Mouse (Mus musculus) small intestine, adult 2 months (tissue): Measurements from ENCODE around the gene Odf3.

Source experiments
- CTCF ChIP-seq: fragments of 200-500 bp; IDR thresholded peaks from 2 replicates; pipeline ENCODE4 v1.5.1; 2012; ENCODE audit warnings: low read depth, mild to moderate bottlenecking, control low read depth, inconsistent platforms, low read length, moderate library complexity, mixed read lengths; ENCODE audit not compliant: insufficient replicate concordance, insufficient read length; ENCODE audit errors: extremely low read depth
- POLR2A ChIP-seq: fragments of 200-500 bp; IDR thresholded peaks from 2 replicates; pipeline ENCODE4 v1.6.1; 2012; ENCODE audit warnings: low read depth, mild to moderate bottlenecking, control low read depth, inconsistent platforms, low read length, moderate library complexity

DNA sequence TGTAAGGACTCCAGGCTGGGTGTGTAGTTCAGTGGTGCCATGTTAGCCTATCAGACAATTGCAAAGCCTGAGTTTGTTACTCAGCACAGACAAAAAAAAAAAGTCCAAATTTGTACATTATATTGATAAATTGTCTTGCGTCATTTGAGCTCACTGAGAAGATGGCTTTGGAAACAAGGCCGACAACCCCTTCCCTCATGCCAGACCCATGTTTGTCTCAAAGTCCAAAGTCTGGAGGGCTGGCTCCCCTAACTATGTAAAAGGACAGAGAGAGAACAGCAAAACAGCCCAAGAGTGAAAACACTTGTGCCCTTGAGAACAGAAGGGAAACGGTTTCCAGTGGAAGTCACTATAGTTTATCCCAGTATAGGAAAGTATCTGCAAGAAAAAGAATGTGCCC is 32.8 kb downstream of the Odf3 start:
- TF ChIP-seq CTCF = no peak
- TF ChIP-seq POLR2A = no peak
